Mouse (Mus musculus): ENCODE measurements around the gene Pdgfa.
A peak's percentile ranks its signal among the peaks of the same experiment; 100 is the strongest.

Gene Pdgfa

DNA sequence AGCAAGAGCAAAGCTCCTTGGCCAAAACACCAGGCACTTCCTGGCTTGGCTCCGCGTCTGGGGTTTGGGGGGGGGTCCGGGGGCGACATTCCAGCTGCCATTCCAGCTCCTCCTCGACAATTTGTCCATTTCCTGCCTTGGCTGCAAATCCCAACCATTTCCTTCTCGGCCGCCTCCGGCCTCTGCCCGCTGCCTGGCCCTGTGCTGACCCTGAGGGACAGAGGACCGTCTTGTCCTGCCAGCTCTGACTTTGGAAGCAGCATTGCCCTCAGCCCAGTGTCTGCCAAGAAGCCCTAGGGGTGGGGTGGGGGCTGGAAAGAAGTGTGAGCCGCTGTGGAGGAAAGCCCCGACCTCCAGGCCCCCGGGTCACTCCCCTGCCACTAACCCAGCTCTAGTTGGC is 44.2 kb downstream of the Pdgfa start:
- no peak for DNase-seq

DNA sequence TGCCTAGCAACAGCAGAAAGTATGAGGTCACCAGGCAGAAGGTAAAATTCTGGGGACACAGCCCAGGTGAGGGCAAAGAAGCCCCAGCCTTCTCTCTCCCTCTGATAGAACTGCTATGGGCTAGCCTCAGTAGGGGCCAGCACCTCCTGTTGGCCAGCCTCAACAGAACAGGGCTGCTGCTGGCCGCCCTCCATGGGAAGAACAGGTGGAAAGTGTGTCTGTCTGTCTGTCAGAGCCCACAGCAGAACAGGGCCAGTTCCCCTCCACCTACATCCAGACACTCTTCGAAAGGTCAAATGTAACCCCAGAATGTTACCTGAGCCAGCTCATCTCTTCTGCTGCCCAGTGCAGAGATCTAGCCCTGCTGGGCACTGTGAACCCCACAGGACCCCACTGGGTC is 45.9 kb downstream of the Pdgfa start:
- DNase-seq, result no peak

DNA sequence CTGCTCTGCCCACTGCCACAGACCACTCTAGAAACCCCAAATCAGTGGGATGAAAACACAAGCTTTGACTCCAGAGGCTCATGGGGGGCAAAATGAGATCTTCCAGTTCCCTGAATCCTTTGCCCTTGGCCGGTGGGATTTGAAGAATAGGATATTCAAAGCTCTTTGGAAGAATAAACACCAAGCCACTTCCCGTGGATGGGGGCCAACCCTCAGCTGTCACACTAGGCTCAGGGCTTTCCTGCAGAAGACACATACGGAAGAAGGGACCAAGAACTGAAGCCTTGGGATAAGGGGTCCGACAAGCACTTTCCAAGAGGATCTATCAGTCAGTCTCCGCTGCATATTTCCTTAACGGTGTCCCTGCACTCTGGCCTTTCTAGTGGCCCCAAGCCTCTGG is 48.0 kb downstream of the Pdgfa start:
- no peak for DNase-seq

DNA sequence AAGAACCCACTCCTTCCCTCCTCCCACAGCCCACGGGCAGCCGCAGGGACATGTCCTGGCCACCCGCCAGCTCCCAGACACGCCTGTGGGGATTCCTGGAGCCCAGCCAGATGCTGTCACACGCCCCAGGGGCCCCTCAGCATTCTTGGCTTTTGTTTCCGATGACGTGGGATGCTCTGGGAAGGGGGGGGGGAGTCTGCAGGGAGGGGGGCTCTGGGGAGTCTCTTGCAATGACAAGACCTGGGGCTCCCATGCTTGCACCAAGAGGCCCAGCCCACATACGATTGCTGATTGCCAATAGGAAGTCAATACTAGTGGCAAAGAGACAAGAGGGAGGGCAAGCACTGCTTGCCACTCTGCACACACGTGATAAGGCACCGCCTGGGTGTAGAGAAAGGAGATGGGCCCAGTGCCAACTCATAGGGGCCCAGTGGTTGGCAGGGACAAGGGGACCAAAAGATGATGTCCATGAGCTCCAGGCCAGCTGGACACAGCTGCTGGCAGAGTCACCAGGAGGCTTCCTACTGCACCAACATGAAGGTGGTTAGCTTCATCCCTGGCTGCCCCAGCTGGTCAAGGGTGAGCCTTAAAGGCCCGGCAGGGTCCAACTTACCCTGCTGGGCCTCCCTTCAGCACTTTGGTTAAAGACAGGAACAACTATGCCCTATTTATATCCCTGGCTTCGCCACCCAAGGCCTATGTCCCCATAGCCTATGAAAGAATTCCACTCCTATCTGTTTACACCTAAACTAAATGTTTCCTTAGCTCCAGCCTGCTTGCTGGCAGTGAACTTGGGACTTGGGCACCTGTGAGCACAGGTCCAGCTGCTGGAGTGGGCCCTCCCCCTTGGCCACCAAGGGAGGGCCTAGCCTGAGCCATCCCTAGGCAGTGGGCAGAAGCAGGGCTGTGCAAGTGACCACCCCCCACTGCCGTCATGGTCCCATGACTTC is 48.9 kb downstream of the Pdgfa start:
- DNase-seq, result peak; percentile 20

DNA sequence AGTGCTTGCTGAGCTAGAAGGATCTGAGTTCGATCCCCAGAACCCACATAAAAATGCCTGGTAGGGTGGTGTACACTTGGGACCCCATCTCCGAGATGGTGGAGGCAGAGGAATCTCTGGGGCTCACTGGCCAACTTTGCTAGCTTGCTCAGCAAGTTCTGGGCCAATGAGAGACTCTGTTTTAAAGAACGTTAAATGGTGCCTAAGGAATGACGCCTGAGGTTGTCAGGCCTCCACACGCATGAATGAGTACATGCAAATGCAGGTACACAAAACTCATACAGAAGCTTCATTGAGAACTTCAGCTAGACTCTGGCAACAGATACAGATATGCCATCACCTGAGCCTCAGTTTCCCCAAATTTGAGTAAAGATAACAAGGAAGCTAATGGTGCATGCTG is 49.7 kb downstream of the Pdgfa start:
- no peak for DNase-seq

DNA sequence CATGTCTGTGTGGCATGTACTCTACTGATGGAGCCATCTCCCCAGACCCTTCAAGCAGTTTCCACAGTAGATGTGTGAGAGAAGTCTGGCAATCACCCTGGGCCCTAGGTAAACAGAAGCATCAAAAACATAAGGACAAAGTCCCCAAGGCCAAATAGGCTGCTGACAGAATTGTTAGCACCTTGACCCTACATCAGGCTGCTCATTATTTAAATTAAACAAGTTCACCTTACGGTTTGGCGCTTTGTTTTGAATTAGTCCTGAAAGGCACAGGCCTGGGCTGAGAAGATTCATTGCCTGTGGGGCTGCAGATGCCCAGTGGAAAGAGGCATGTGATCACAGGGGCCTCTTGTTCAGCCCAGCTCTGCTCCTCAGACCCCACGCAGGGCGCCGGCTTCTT is 50.2 kb downstream of the Pdgfa start:
- no peak for DNase-seq

DNA sequence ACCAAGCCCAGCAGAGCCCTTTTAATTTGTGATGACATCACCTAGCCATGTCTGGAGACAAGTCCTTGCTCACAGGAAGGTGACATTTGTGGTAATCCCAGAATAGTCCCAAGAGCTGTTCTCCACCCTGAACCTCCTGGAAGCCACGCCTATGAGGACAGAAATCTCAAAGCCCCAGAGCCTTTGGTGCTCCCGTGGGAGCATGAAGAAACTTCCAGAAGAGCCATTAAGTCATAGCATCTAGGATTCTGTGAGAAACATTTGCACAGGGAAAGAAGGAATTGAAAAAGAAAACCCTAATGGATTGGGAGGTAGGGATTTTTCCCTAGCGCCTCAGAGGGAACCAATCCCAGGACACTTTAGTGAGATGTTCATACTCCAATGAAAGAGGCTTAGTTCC is 52.2 kb downstream of the Pdgfa start:
- DNase-seq, result no peak

DNA sequence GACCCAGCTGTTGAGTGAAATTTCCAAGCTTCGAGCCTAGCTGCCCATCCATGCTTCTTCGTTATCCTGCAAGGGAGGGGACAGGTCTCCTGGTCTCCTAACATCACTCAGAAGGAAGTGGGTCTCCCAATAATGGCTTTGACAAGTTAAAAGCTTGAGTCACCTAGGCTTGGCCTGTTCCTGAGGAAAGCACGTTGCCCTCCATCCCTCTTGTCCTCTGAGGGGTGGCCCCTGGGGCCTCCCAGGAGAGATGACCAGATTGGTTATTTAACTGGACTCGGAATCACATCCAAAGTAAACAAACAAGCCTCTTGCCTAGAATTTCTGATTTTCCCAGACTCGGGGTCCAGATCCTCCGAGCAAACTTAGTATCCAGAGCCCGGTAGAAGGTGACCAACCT is 52.6 kb downstream of the Pdgfa start:
- no peak for DNase-seq

DNA sequence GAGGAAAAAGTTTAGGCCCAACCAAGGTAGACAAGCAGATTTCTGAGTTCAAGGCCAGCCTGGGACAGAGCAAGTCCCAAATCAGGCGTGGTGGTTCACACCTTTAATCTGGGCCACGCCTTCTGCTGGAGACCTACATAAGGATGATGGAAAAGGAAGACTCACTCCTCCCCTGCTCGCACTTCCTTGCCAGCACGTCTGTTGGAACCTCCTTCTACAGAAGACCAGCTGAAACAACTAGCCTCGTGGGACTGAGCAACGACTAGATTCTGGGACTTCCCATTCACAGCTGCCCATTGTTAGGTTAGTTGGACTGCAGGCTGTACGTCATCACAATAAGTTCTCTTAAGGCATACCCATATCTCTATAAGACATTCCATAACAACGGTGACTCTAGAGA is 55.3 kb downstream of the Pdgfa start:
- no peak for DNase-seq

DNA sequence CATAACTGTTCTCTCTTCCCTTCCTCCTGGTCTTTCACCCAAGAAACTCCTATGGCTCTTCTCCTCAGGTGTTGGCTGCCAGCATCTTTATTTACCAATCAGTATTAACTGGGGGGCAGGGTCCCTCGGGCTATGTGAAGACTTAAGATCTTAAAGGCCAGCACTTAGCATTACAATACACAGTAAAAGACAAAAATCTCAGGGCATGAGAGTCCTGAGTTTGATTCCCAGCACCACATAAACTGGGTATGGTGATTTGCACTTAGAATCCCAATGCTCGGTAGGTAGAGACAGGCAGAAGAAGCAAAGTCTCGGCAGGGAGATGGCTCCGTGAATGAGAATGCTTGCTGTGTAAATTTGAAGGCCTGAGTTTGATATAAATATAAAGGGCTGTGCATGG is 56.6 kb downstream of the Pdgfa start:
- DNase-seq, result no peak

DNA sequence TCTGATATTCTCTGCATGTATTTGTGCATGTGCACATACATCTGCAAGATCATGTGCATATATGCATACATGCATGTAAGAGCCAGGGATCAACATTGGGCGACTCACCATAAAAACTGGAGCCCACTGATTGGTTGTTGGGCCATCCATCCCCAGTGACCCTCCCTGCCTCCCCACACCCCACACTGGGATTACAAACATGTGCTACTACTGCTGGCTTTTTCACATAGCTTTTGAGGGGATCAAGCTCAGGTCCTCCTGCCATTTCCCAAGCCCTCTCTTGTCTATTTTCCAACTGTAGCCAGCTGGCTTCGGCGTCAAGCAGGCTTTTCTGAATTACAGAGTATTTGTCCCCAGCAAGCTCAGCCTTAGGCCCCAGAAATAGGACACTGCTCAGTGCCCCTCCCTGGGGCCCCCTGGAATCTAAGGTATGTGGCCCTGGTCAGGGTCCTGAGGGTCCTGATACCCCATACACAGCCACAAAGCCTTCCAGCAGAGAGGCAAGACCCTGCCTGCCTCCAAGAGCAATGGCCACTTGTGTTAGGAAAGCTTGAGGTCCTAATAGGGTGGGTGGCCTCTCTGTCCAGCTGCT is 58.5 kb downstream of the Pdgfa start:
- no peak for DNase-seq

DNA sequence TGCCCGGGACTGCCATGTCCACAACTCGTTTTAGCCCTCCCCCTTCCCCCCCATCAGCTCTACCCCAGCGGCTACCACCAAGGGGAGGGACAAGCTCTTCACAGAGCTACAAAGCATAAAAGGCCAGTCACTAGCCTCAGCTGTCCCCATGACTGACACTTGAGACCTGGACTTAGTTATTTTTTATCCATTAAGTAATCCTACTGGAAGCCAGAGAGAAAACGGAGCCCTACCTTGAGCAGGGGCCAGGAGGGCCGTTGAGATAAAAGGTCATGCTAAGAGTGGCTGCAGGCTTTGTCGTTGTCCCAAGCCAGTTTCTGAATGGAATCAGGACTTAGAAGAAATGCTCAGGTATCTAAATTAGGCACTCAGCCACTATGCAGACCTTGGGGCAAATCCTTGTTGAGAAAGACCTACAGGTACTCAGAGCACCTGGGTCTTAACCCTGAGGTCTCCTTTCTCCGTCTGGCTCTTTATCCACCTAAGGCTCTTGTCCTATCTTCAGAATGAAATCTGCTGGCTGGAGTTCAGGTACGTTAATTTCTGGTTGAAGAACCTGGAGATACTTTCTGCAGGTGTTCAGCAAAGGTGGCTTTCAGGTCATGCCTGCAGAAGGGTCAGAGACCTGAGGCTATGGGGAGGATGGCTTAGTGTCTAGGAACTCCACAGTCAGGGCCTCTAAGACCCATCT is 60.6 kb downstream of the Pdgfa start:
- DNase-seq, result no peak

DNA sequence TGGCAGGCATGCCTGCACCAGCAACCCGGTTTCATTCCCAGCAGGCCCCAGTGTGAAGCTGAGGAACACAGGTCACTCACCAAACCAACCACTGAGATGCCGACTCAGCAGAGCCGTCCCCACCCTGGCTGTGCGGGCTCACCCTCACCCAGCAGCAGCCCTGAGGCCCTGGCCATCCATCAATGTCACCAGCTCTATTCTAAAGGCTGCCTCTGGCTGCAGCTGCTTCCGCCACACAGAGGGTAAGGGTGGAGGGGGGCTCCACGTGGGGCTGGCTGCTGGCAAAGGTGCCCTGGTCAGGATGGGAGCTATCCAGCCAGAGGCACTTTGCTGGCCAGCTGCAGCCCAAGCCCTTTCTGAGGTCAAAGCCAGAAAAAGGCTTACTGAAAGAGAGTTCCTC is 62.6 kb downstream of the Pdgfa start:
- no peak for DNase-seq

DNA sequence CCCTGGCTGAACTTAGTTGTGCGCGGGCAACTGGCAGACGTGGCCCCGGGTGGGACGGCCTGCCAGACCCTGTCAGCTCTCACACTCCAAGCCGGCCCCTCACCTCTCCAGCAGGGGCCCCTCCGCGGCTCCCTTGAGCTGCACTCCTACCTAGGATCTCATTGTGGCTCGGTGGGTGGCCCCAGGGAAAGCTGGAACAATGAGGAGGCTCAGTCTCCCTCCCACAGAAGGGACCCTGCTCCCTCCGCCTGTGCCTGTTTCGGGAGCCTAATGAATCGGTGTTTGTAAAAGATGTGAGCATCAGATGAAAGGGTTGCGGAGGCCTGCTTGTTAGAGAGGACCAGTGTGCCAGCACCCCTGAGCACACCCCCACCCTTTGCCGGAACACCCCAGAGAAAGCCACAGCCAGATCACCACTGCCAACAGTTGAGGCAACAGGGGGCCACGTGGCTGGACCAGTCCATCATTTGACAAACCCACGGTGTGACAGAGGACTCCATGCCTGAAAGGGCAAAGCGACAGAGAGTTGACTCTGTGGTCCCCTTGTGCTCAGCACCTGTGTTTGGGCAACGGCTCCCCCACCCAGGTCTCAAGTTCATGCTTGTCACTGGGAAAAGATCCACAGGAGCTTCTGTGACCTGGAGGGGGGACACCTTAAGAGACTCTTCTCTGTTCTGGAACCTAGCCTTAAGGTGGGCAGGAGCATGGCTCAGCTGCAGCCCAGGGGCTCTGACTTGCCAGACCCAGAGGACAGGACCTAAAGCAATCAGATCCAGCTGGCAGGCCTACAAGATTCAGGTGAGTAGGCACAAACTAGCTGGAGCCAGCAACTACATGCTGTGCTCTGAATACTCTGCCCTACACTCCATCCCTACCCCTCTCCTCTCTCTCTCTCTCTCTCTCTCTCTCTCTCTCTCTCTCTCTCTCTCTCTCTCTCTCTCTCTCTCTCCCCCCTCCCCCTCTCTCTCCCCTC is 64.4 kb downstream of the Pdgfa start:
- no peak for DNase-seq

DNA sequence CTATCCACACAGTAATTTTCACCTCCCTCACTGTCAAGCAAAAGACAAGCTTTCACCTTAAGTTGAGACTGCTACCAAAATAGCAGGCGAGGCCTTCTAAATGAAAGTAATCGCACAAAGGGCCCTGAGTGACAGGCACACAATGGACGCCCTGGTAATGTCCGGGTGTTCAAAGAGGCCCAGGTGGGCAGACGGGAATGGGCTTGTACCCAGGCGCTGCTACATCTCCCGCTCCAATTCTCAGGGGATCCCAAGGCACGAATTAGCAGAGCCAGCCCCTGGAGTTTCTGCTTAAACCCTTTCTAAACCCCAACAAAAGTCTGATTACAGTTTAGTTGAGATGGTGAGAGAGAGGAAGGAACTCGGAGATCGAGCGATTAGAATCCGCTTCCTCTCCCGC is 65.3 kb downstream of the Pdgfa start:
- no peak for DNase-seq

DNA sequence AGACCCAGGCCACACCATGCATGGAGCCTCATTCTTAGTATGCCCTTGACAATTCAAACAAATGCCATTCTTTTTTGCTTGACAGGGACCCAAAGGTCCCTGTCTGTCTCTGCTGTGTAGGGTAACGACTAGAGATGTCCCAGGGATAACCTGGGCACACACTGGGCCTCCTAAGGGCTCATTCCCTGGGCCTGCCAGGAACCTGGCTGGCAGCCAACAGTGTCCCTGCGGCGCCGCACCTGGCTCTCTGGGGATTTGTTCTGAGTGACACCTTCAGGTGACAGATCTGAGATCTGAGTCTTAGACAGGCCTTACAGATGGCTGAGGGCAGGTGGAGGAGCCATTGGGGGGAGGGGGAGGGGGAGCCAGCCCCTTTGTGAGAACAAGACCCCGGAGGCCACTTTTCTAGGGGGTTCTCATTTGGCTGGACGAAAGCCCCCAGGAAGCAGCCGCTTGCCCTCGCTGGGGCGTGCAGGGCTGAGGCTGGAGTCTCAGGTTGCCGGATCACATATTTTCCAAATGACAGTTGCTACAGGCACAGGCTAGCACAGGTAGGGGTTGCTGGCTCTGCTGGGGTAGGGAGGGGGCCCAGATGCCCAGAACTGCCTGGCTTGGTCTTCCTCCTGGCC is 67.2 kb downstream of the Pdgfa start:
- DNase-seq, result no peak
